Mouse (Mus musculus): Measurements from ENCODE around the gene Ubap2.

Gene Ubap2

DNA sequence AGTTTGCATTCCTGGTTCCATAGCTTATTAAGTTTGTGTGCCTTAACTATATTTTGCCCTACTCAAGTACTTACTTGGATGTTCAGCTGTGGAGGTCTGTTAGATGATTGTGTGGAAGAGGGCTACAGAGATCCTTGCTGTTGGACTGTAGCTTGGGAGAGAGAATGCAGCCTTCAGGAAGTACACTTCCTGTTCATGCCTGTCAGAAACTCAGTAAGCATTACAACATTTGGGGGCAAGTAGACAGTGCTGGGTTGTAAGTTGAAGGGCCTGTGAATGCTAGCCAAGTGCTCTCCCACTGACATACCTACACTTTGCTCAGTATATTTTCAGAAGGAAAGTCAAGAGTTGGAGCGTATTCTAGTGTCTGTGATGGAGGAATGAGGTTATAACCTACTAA, 116.7 kb downstream of the Ubap2 start:
- no peak for DNase-seq

DNA sequence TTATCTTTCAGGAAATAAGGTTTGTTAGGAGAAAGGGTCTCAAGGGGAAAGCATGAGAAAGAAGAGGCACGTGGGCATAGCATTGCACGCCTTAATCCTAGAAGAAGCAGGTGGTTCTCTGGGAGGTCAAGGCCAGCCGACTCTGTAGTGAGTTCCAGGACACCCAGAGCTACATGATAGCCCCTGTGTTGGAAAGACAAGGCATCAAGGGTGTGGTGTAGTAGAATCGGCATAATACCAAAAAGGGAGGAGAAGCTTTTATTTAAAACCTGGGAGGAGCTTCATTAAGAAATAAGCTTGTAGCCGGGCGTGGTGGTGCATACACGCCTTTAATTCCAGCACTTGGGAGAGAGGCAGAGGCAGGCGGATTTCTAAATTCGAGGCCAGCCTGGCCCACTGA, 118.0 kb downstream of the Ubap2 start:
- no peak for DNase-seq

DNA sequence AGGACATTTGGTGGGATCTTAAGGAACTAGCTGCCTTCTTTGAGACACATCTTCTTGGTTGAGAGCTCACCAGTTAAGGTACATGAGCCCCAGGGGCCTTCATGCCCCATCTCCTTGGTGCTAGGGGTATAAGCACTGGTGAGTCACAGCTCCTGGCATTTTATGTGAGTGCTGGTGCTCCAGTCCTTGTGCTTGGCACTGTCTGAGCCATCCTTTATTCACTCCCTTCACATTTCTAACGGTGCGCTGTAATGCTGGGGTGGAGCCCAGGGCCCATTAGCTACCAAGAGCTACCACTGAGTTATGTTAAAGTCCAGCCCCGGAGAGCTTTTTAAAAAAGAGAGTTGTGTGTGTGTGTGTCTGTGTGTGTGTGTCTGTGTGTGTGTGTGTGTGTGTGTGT, 121.8 kb downstream of the Ubap2 start:
- DNase-seq = no peak

DNA sequence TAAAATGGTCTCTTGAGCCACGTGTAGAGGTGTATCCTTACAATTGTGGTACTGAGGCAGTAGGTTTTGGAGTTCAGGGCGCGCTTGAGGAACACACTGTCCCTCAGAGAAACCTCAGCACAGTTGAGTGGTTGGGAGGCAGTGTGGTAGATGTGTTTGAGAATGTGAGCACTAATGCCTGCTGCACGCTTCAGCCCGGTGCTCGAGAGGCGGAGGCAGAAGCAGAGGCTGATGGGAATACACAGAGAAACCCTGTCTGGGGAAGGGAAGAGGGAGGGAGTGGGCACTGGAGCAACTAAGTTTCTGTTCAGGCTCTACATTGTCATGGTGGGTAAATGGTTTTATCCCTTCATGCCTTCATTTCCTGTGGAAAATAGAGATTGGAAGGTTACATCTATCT, 123.8 kb downstream of the Ubap2 start:
- DNase-seq = no peak

DNA sequence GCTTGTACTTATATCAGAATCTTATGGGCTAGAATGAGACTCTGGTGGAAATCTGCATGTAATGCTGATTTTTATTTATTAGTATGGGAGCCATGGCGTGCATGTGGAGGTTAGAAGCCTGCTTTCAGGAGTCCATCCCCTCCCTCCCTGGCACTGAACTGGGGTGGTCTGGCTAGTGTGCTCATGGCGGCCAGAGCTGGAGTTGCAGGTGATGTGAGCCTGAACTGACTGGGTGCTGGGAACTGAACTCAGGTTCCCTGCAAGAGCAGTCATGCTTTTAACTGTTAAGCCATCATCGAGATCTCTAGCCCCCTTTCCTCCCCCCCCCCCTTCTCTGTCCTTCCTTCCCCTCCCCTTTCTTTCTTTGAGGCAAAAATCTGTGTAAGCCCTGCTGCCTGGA, 125.1 kb downstream of the Ubap2 start:
- DNase-seq = no peak

Measured in right cerebral cortex, postnatal 25 days (tissue).